Mouse (Mus musculus): ENCODE data around the gene Fa2h.

Gene Fa2h

GRCm38 (mm10) chr8:111299821-111300568 is 93.6 kb downstream of the Fa2h start, which contains the start of gene Rfwd3:
TSS of gene Rfwd3 (minus strand) at chr8:111300222.
- peak; percentile 96 for DNase-seq (ENCODE audit: low spot score)

DNA sequence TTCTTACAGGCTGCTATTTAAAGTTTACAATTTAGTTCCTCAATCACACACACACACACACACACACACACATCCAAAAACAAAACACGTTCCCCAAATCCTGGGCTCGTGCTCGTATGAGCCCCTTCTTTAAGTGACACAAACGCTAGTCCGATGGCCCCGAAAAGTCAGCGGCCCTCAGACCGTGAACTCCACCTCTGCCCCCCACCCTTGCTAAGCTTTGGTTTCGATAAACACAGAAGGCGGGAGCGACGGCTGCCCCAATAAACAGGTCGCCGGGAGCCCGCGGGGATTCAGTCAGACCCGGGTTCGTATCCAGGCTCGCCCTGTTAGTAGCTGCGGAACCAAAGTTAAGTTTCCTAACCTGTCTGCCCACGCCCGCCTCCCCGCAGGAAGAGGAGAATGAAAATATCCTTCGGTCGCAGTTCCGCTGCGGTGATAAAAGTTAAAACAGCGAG is 94.2 kb downstream of the Fa2h start:
- DNase-seq (ENCODE audit: low spot score): peak; percentile 62

- DNase-seq (ENCODE audit: low spot score): peak; percentile 3
These were observed 95.6 kb downstream of the Fa2h start for GRCm38 (mm10) chr8:111298011-111298410.

Measured in retina, embryonic 14.5 days (tissue).